Mouse (Mus musculus): Measurements from ENCODE around the gene Prr19.

DNA sequence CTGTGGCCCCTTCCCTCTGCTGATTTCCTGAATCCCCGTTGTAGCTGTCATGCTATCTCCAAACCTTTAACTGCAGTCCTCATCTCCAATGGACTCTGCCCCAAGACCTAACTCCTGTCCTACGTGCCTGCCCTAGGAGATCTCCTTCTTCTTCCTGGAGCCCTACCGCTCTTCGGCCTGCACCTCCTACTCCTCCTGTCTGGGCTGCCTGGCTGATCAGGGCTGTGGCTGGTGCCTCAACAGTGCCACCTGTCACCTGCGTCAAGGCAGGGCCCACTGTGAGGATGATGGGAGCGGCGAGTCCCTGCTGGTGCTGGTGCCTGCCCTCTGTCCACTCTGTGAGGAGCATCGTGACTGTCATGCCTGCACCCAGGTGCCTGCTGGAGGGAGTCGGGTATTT is 38.1 kb downstream of the Prr19 start:
- TF ChIP-seq CTCF (IDR thresholded peaks at IDR 0.05; ENCODE audit: low read depth), result no peak
- TF ChIP-seq EP300 (IDR thresholded peaks at IDR 0.05; ENCODE audit: low read depth), result no peak

All from liver, postnatal 0 days (tissue).